Mouse (Mus musculus) hindbrain, embryonic 16.5 days (tissue): ENCODE data around the gene Foxr1. TPM values are rescaled to one million over a fixed set of nuclear protein-coding genes. Genes with fewer than 3 reads are reported as not detected.

ENCODE experiments used
- ATAC-seq: fragments of 200-750 bp; cut with Nextera tagmentation; 2 replicates; pipeline ENCODE4 v1.8.0; 2017; ENCODE audit warnings: moderate TSS enrichment, moderate library complexity
- H3K27ac ChIP-seq: fragments of 300-500 bp; sonication (generic); 2 replicates; pipeline ENCODE4 v1.5.1; 2014; ENCODE audit warnings: low read depth, mild to moderate bottlenecking, control low read depth, low read length, moderate library complexity
- H3K27me3 ChIP-seq: fragments of 300-500 bp; sonication (generic); replicated peaks from 2 replicates; pipeline ENCODE4 v1.6.1; 2014; ENCODE audit warnings: low read length; ENCODE audit not compliant: control insufficient read depth, insufficient read depth
- H3K36me3 ChIP-seq: fragments of 300-500 bp; sonication (generic); 2 replicates; pipeline ENCODE4 v1.6.1; 2014; ENCODE audit warnings: mild to moderate bottlenecking, low read length, moderate library complexity, mixed read lengths; ENCODE audit not compliant: control insufficient read depth, insufficient read depth
- H3K4me1 ChIP-seq: fragments of 300-500 bp; sonication (generic); 2 replicates; pipeline ENCODE4 v1.6.1; 2014; ENCODE audit warnings: low read depth, low read length; ENCODE audit not compliant: control insufficient read depth, insufficient read depth
- H3K4me2 ChIP-seq: fragments of 300-500 bp; sonication (generic); 2 replicates; pipeline ENCODE4 v1.6.1; 2014; ENCODE audit warnings: mild to moderate bottlenecking, low read length, control low read depth, moderate library complexity
- H3K4me3 ChIP-seq: fragments of 300-500 bp; sonication (generic); 2 replicates; pipeline ENCODE4 v1.5.1; 2014; ENCODE audit warnings: mild to moderate bottlenecking, low read length, control low read depth, moderate library complexity
- H3K9ac ChIP-seq: fragments of 300-500 bp; sonication (generic); 2 replicates; pipeline ENCODE4 v1.6.1; 2014; ENCODE audit warnings: low read depth, mild to moderate bottlenecking, control low read depth, low read length, moderate library complexity
- H3K9me3 ChIP-seq: fragments of 300-500 bp; sonication (generic); 2 replicates; pipeline ENCODE4 v1.6.1; 2014; ENCODE audit warnings: mild to moderate bottlenecking, low read length, moderate library complexity; ENCODE audit not compliant: control insufficient read depth
- WGBS: fragments of 180-500 bp; shearing (Covaris S2); extraction: QIAGEN DNeasy Blood & Tissue Kit; methylation state at CpG from one replicate; pipeline ENCODE4 v1.1.7; 2014; 5-methylcytosine and 5-hydroxymethylcytosine counted together
- polyA plus RNA-seq: library from polyadenylated mRNA; unstranded; fragments of >200 nt; fragmentation: Nextera tagmentation; extraction: Ambion mirVana; gene quantifications from 2 replicates; pipeline ENCODE4 v1.2.1, GENCODE M21; 2015

Gene Foxr1
- polyA plus RNA-seq: not detected in 2 replicates

GRCm38 (mm10) chr9:44440961-44441360 lies at the start of gene Foxr1:
Foxr1 (minus strand) TSS chr9:44441136.
- Histone ChIP-seq H3K9me3 (no peaks in the 10 kb centered on the region), H3K4me1 (no peaks in the 10 kb centered on the region), H3K27ac (no peak within 1 kb of the TSS), H3K4me2 (no peak within 1 kb of the TSS), H3K9ac (no peak within 1 kb of the TSS), H3K36me3 (no peaks in the 10 kb centered on the region), H3K4me3 (no peak within 1 kb of the TSS), H3K27me3 (no peaks in the 10 kb centered on the region)
- 78% methylated on average over 19 of the region's 19 CpGs for WGBS
- no peak for ATAC-seq

DNA sequence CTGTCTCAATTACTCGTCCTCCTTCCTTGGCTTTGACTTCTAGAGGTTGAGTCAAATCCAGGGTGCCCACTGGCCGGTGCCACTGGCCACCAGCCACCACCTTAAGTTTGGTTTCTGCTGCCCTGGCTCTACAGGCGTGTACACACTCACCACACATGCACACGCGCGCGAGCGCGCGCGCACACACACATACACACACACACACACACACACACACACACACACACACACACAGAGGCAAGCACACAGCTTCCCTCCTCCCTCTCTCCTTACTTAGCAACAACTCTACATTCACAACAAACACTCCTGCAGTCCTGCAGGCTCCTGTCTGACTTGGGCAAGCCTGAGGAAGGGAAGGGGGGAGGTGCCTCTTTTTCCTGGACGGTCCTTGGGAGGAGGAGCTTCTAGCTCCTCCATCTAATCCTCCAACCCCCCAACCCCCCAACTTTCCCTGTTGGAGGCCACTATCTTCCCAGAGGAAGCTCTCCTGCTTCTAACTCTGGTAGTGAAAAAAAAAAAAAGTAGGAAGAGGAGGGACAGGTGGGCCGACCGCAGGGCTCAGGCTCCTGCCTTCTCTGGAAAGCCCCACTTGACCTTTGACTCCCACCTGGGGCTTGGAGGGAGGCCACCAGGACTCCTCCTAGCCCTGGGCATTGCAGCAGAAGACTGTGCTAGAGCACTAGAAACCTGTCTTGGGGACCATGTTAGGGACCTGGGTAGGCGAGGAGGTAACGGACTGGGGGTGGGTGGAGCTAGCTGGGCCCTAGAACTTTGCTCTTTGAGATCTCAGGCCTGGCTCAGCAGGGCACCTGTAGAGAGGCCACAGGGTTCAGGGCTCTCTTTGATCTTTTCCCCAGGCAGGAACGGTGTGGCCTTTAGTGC lies 49.4 kb upstream of the Foxr1 start:
- Histone ChIP-seq H3K27ac (peak overlapping the region; percentile 80), H3K27me3 (no peaks in the 10 kb centered on the region), H3K4me3 (peak overlapping the region; percentile 12; the same call in 1 of the 2 replicates), H3K9me3 (no peaks in the 10 kb centered on the region), H3K4me1 (peaks cover 86% of the 10 kb centered on the region), H3K9ac (peak overlapping the region; percentile 45; the same call in 1 of the 2 replicates), H3K4me2 (peak overlapping the region; percentile 82), H3K36me3 (no peaks in the 10 kb centered on the region)
- ATAC-seq: no peak
- WGBS: 23% methylated on average over 14 of the region's 17 CpGs

DNA sequence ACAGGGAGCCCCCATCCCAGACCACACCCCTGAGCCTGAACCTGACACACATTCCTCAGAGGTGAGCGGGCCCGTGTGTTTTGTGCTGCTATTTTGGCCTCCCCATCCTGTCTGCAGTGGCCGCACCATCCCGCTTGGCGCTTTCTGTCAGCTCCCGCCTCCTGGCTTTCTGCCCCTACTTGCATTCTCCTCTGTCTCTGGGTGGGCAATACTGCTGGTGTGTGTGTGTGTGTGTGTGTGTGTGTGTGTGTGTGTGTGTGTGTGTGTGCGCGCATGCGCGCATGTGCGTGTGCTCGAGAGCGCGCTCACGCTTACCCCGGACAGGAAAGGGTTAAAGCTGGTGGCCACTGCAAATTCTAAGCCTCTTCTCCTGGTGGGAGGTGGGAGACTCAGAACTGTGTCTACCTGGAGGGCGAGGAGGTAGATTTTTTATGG lies 48.7 kb upstream of the Foxr1 start:
- Histone ChIP-seq H3K9me3 (no peaks in the 10 kb centered on the region), H3K27ac (peak overlapping the region; percentile 80), H3K27me3 (no peaks in the 10 kb centered on the region), H3K4me1 (peaks cover 90% of the 10 kb centered on the region), H3K4me2 (peak overlapping the region; percentile 82), H3K36me3 (no peaks in the 10 kb centered on the region), H3K4me3 (peak overlapping the region; percentile 12; the same call in 1 of the 2 replicates), H3K9ac (peak overlapping the region; percentile 56; the same call in 1 of the 2 replicates)
- ATAC-seq: peak; percentile 26; the same call in 1 of the 2 replicates
- 2% methylated on average over 17 of the region's 17 CpGs for WGBS

- Histone ChIP-seq H3K36me3 (no peaks in the 10 kb centered on the region), H3K27me3 (no peaks in the 10 kb centered on the region), H3K4me2 (peak overlapping the region; percentile 82), H3K4me3 (peak overlapping the region; percentile 10), H3K9me3 (no peaks in the 10 kb centered on the region), H3K27ac (peak overlapping the region; percentile 80), H3K4me1 (peaks cover 90% of the 10 kb centered on the region), H3K9ac (peak overlapping the region; percentile 47)
- ATAC-seq: peak; percentile 37; the same call in 1 of the 2 replicates
- WGBS: 5% methylated on average over 5 of the region's 5 CpGs
Observed at GRCm38 (mm10) chr9:44488855-44489381, 48.0 kb upstream of the Foxr1 start.

- no peaks in the 10 kb centered on the region for H3K9me3 ChIP-seq
- no peaks in the 10 kb centered on the region for H3K27me3 ChIP-seq
- no peaks in the 10 kb centered on the region for H3K36me3 ChIP-seq
- H3K9ac ChIP-seq: no peak overlapping the region
- H3K4me2 ChIP-seq: peak overlapping the region; percentile 82
- H3K4me1 ChIP-seq: peaks cover 86% of the 10 kb centered on the region
- 18% methylated on average over 8 of the region's 8 CpGs for WGBS
- ATAC-seq: peak; percentile 4; the same call in 1 of the 2 replicates
- no peak overlapping the region for H3K4me3 ChIP-seq
- peak overlapping the region; percentile 80 for H3K27ac ChIP-seq
Observed at GRCm38 (mm10) chr9:44488416-44488815, 47.5 kb upstream of the Foxr1 start.

- Histone ChIP-seq H3K4me1 (peaks cover 76% of the 10 kb centered on the region), H3K27me3 (no peaks in the 10 kb centered on the region), H3K4me3 (peak overlapping the region; percentile 12), H3K36me3 (no peaks in the 10 kb centered on the region), H3K4me2 (peak overlapping the region; percentile 82), H3K9me3 (no peaks in the 10 kb centered on the region), H3K27ac (peak overlapping the region; percentile 80; the same call in 1 of the 2 replicates), H3K9ac (peak overlapping the region; percentile 45)
- ATAC-seq: no peak
- 10% methylated on average over 7 of the region's 7 CpGs for WGBS
Observed at GRCm38 (mm10) chr9:44487441-44487840, 46.5 kb upstream of the Foxr1 start.

DNA sequence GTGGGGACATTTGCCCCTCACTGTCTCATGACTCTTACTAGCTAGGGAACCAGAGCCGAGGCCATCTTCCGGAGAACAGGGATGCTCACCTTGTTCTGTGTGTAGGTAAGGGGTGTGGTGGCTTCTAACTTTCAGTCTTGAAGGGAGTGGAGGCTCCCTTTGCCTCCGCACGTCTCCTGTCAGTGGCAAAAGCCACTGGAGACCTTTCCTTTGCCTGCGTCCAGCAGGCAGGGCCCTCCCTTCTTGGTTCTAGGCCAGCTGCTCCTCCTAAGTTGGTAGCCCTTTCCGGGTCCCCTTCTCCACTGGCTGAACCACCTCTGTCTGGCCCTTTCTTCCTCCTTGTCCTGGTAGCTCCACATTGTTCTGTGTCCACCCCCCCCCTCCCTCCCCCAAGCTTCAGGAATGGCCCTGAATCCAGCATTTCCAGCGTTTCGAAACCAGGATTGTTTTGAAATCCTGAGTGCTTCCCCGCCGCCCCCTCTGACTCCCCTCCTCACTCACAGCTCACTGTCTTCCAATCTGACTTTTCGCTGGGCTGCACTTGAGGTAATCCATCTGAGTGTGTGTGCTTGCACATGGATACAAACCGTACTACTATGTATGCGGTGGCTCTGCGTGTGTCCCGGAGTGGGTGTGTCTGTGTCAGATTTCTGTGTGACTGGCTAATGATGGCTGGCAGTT lies 45.9 kb upstream of the Foxr1 start:
- Histone ChIP-seq H3K27me3 (no peaks in the 10 kb centered on the region), H3K27ac (peak overlapping the region; percentile 40; the same call in 1 of the 2 replicates), H3K9ac (peak overlapping the region; percentile 98), H3K4me1 (peaks cover 75% of the 10 kb centered on the region), H3K36me3 (no peaks in the 10 kb centered on the region), H3K9me3 (no peaks in the 10 kb centered on the region), H3K4me2 (peak overlapping the region; percentile 82), H3K4me3 (peak overlapping the region; percentile 12)
- no peak for ATAC-seq
- WGBS: 16% methylated on average over 15 of the region's 15 CpGs

DNA sequence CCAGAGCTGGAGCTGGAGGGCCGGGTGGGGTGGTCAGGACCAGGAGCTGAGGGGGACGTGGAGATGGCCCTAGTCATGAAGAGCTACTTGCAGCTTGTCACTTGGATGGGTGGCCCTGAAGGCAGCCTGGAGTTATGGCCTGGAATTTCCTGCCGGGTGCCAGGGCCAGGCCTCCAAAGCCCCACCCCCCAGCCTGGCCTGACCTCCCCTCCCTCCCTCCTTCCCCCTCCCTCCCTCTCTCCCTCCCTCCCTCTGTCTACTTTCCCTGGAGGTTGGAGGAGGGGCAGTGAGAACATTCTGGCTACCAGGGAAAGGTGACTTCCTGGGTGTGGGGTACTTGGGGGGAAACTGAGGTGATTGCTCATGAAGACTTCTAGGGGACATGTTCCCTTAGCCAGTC lies 45.4 kb upstream of the Foxr1 start:
- Histone ChIP-seq H3K36me3 (no peaks in the 10 kb centered on the region), H3K4me1 (peaks cover 73% of the 10 kb centered on the region), H3K4me3 (peak overlapping the region; percentile 12; the same call in 1 of the 2 replicates), H3K9ac (peak overlapping the region; percentile 98), H3K9me3 (no peaks in the 10 kb centered on the region), H3K27ac (peak overlapping the region; percentile 40; the same call in 1 of the 2 replicates), H3K27me3 (no peaks in the 10 kb centered on the region), H3K4me2 (peak overlapping the region; percentile 82)
- ATAC-seq: no peak
- 9% methylated on average over 3 of the region's 3 CpGs for WGBS
